Comparison of ENCODE assay signal across 8 mouse cellular contexts in genomic region chrX:169970546-169970945, GRCm38 (mm10). TPM values are rescaled to one million over a fixed set of nuclear protein-coding genes. Genes with fewer than 3 reads are reported as not detected.
DNase-seq lines count a peak whose midpoint lies in the region; ATAC-seq lines count a peak whose summit lies in the region.
"Not testable (repeated sequence)": the region's sequence is repeated elsewhere in the genome, so short reads cannot be mapped to it uniquely, and the experiment has no call there.

No protein-coding gene starts in this region.

- H3K27ac ChIP-seq in midbrain, embryonic 16.5 days (ENCODE audit: low read length) = not testable (repeated sequence)

- H3K9me3 ChIP-seq in midbrain, embryonic 16.5 days (replicated peaks; ENCODE audit: control insufficient read depth, low read length, poor library complexity, severe bottlenecking) = not testable (repeated sequence)

- not testable (repeated sequence) for H3K4me2 ChIP-seq in midbrain, embryonic 16.5 days (ENCODE audit: low read length)

- H3K4me1 ChIP-seq in midbrain, embryonic 16.5 days (ENCODE audit: control insufficient read depth, insufficient read depth, low read length) = not testable (repeated sequence)

- peak; percentile 33 for DNase-seq in 416B (ENCODE audit: low read depth)
- DNase-seq in NIH3T3 (ENCODE audit: low read depth) = peak; percentile 22
- DNase-seq in brain, adult 2 months (ENCODE audit: low read depth, low spot score) = peak; percentile 4
- peak; percentile 7 for DNase-seq in cerebellum, adult 9-11 months
- peak; percentile 91 for DNase-seq in heart, adult 11 months
- peak; percentile 5 for DNase-seq in left cerebral cortex, adult 11 months (ENCODE audit: low spot score)
- peak; percentile 13 for DNase-seq in thymus, postnatal 0 days (ENCODE audit: low spot score)

- not testable (repeated sequence) for H3K36me3 ChIP-seq in midbrain, embryonic 16.5 days (ENCODE audit: control insufficient read depth, insufficient read depth, low read length)

- ATAC-seq in midbrain, embryonic 16.5 days = 0 out of 2 replicates have a peak, but pooled peaks have one; percentile 10

- not testable (repeated sequence) for H3K4me3 ChIP-seq in midbrain, embryonic 16.5 days (ENCODE audit: low read depth, low read length)

- H3K9ac ChIP-seq in midbrain, embryonic 16.5 days (ENCODE audit: low read depth, low read length) = not testable (repeated sequence)

- H3K27me3 ChIP-seq in midbrain, embryonic 16.5 days (ENCODE audit: control insufficient read depth, insufficient read depth, low read depth, low read length) = not testable (repeated sequence)

- 89% methylated on average over 7 of the region's 7 CpGs for WGBS in midbrain, embryonic 16.5 days

RNA-seq across cellular contexts. Expression of gene Gm21887, which starts 38.9 kb away (rescaled TPM):
- polyA plus RNA-seq in midbrain, embryonic 16.5 days (2015; fragmentation: Nextera tagmentation; extraction: Ambion mirVana) = 124 and 217 TPM in 2 replicates
- polyA plus RNA-seq in thymus, postnatal 0 days (2015; fragmentation: Nextera tagmentation; extraction: Ambion mirVana) = 166 and 243 TPM in 2 replicates

Comparison
In these comparisons a context has a peak if more than half of its experiments do, and no peak if none do; other contexts are left out.
1. DNase-seq: peak in every context shown above with its lines; median percentile 91 in heart, adult 11 months; 33 in 416B; 22 in NIH3T3; 13 in thymus, postnatal 0 days; 7 in cerebellum, adult 9-11 months; 5 in left cerebral cortex, adult 11 months; 4 in brain, adult 2 months.